Mouse (Mus musculus): ENCODE data around the gene Gm20896. TPM values are rescaled to one million over a fixed set of nuclear protein-coding genes. Genes with fewer than 3 reads are reported as not detected.

Gm20896 gene
- polyA plus RNA-seq (2017; shearing (Covaris generic)): not detected

GRCm38 (mm10) chrY:35921426-35921825 lies at the start of gene Gm20896:
TSS of gene Gm20896 (minus strand) at chrY:35921526.

